Mouse (Mus musculus) adrenal gland, postnatal 10 days (tissue): Measurements from ENCODE around the gene Snap23. TPM values are rescaled to one million over a fixed set of nuclear protein-coding genes. Genes with fewer than 3 reads are reported as not detected.

Experiments
- DNase-seq: peaks from one replicate; pipeline ENCODE4 v3.0.0; 2021; ENCODE audit warnings: mixed read lengths
- total RNA-seq, 2 experiments: library from RNA; stranded (reverse); gene quantifications; 2 replicates each; pipeline ENCODE4 v1.2.3; 2021

The Snap23 gene
- total RNA-seq, 2 experiments from 2014 or later: 45.7 to 53.2 TPM

DNA sequence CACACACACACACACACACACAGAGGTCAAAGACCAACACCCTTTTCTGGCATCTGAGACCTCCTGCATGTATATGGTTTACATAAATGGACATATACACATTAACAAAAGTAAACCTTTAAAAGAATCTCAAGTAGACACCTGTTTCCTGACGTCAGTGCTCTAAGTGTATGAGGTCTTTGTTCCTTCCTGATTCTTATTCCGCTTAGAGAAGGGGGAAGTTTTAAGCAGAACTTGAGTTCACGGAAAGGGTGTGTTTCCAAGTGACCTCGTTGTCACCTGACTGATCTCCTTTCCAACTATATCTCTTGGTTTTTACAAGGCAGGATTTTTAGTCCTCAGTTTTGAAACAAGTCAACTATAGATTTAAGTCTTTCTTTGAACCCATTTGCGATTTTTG, 10.8 kb downstream of the Snap23 start:
- no peak for DNase-seq

DNA sequence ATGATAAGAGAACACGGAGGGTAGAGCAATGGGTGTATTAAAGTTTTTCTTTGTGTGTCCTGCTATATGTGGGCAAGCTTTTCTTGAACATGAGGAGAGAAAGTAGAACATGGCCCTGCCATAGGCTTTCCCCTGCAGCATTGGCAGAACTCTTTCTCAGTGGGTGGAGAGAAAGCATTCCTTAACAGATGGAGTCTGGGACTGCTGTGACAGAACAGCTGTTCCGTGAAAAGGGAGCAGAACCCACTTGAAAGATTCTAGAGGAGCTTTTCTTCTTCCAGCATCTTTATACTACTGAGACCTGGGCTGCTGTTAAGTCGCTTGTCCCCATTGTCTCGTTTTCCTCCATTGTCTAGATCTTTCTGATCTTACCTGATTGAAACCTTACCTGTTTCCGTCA, 22.3 kb downstream of the Snap23 start:
- DNase-seq: no peak

DNA sequence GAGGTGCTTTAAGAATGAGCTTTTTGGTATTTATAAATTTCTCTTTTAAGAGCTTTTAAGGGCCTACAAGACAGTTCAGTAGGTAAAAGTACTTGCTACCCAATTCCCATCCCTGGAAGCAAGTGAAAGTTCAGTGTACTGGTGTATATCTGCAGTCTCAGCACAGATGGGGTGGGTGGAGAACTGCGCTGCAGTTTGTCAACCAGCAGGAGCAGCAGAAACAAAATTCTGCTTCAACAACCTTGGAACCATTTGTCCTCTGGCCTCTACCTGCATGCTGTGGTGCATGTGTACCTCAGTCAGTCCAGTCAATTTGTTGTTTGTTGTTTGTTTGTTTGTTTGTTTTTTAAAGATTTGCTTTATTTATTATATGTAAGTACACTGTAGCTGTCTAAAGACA, 24.8 kb downstream of the Snap23 start:
- no peak for DNase-seq

DNA sequence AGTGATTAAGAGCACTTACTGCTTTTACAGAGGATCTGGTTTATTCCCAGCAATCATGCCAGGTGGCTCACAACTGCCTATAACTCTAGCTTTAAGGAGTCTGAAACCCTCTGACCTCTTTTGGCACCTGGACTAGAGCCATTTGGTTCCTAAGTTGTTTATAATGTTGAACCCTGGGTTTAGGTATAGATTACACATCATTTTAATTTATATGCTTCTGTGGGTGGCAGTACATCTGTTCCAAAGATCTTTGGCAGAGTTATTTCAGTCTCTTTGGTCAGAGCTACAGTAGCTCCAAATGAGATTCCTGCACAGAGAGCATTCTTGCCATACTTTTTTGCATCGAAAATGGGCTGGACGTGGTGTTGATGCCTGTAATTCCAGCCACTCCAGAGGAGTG, 30.3 kb downstream of the Snap23 start:
- no peak for DNase-seq

DNA sequence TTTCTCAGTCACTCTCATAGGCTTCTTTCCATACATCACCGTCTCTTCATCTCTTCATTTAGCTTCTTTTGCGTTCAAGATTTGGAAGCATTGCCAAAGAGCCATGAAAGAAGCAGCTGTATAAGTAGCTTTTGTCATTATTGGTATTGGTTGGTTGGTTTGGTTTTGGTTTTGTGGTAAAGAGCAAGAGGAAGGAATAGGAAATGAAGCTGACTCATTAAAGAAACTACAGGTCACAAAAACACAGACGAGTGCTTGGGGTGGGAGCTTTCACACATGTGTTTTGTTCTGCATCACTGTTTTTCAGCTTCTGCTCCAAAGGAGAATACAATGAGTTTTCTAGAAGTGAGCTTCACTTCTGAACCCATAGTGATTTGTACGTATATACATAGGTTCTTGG, 32.0 kb downstream of the Snap23 start:
- no peak for DNase-seq

DNA sequence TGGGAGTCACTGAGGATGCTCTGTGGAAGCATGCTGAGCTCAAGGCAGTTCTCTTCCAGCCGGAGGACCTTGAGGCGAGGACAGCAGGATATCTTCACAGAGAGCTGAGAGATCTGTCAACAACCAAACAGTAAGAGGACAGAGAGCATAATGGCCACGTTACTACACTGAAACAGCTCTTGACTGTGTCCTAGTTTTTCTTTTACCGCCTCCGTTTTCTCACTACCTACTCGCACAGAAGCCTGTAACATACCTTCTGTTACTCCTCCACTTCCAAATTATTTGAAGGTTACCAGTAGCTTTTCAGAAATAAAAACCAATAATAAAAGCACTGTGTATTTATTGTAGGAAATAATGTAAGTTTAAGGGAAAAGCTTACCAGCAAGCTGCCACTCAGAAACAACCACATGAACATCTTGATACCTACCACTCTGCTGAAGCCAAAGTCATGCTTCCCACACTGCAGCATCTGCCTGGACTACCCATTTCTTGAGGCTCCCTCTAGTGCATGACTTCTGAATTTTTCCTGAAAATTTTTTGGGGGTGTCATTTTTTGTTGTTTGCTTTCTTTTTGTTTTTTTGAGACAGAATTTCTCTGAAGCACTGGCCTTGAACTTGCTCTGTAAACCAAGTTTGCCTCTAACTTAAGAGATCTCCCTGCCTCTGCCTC, 38.7 kb downstream of the Snap23 start:
- peak; percentile 11 for DNase-seq

DNA sequence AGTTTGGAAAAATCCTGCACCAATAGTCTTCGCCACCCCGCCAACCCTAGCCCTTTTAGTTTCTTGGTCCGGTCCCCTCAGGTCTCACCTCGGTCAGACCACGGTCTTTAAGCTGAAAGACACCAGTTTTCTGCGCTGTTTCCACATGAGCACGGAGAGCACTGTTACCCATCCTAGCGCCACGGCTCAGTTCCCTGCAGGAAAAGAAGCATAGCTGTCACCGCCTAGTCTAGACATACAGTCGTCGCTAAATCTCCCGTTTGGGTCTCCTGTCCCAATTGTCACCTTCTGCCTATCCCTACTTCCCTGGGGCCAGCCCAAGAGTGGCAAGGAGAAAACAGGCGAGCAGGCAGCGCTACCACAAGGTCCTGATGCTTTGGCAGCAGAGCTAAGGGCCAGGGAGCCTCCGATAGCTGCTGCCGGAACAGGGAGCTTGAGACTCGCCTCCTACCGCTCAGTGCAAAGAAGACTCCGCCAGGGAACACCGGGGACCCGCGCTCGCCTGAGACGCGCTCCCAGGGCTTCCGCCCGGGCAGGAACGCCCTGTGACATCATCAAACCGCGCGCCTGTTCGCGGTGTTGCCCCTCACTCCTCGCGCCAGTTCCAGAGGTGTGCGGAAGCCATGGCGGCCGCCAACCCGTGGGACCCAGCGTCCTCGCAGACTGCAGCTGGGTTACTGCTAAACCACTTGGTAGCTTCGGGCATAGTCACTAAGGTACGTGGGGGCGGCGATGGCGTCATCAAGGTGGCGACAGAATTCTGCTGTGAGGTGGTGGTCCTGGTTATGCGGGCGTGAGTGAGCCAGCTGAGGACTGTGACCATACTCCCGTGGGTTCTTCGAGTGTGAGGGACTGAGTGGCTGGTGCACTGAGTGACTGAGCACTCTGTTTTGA, 41.6 kb downstream of the Snap23 start, which contains the start of the genes Haus2 and Lrrc57:
Gene Haus2, plus strand, starts transcription at position 554 of the 894 bp plus-strand sequence.
Gene Lrrc57, minus strand, starts transcription at position 691 of the 894 bp plus-strand sequence.
- DNase-seq: peak; percentile 96

DNA sequence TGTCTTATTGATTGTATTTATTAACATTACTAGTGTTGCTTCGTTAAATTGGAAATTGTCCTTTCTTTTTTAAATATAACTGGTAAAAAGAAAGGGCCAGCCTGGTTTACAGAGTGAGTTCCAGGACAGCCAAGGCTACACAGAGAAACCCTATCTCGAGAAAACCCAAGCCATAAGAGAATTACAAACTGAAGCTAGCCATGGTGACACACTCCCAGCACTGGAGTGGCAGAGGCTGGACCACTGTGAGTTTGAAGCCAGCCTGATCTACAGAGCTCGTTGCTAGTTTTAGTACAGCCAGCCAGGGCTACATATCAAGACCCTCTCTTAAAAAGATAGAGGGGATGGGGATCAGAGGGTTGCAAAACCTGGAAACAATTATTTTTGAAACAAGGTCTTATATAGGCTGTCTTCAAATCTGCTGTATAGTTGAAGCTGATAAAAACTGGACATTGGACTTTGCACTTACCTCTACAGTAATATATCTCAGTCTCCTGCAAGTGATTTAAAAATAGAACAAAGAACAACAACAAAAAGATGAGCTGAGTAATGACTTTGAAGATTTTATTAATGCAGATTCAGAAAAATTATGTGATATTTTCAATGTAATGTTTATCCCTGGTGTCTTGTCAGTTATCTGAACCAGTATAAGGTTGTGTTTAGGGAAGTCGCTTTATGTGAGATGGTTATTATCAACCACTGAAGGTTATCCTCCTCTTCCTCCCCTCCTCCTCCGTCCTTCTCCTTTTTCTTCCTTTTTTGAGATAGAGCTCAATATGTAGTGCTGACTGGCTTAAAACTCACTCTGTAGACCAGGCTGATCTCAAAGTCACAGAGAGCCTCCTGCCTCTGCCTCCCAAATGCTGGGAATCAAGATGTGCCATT, 49.0 kb downstream of the Snap23 start:
- no peak for DNase-seq

DNA sequence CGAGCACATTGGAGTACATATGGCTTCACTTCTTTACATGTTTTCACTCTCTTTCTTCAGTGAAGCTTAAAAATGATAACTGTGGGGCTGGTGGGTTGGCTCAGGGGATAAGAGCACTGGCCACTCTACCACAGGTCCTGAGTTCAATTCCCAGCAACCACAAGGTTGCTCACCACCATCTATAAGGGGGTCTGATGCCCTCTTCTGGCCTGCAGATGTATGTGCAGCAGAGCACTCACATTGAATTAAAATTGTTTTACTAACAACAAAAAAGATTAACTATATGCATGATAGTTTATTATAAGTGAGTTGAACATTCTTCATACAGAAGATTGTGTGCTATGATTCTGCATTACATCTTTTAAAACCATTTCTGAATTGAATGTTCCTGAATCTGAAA, 52.1 kb downstream of the Snap23 start:
- no peak for DNase-seq

DNA sequence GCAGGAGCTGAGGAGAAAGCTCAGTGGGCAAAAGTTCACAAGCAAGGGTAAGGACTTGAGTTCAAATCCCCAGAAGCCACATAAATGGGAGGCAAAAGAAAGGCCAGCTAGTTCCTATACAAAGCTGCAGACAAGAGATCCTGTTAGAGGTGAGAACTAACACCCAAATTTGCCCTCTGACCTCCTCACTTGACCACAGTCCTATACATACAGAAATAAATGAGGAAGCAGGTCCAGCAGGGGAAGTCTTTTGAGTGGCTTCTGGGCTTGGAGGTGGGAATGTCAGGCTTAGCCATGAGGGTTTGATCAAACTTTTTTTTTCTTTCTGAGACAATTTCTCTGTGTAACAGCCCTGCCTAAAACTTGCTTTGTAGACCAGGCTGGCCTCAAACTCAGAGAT, 55.4 kb downstream of the Snap23 start:
- no peak for DNase-seq

DNA sequence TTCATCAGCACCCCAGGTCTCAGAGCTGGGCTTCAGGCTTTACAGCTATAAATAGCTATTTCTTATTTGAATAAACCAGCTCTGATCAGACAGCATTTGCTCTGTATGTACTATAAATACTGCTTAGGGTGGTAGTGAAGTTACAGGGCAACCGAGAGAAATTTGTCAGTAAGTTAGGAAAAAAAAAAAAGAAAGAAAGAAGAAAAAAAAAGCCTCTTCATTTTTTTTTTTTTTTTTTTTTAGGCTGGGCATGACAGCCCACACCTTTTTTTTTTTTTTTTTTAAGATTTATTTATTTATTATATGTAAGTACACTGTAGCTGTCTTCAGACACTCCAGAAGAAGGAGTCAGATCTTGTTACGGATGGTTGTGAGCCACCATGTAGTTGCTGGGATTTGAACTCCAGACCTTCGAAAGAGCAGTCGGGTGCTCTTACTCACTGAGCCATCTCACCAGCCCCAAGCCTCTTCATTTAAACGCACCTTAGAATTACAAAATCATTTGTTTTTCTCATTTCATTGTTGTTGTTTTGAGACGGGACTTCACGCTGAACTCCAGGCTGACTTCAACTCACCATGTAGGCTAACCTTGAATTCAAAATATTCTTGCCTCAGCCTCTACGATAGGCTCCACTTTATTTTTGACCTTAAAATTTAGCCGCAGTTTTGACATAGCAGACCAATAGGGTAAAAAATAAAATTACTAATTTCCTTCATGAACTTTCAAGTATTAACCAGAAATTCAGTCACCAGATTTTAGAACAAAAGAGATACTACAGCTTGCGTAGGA, 60.8 kb downstream of the Snap23 start:
- no peak for DNase-seq

DNA sequence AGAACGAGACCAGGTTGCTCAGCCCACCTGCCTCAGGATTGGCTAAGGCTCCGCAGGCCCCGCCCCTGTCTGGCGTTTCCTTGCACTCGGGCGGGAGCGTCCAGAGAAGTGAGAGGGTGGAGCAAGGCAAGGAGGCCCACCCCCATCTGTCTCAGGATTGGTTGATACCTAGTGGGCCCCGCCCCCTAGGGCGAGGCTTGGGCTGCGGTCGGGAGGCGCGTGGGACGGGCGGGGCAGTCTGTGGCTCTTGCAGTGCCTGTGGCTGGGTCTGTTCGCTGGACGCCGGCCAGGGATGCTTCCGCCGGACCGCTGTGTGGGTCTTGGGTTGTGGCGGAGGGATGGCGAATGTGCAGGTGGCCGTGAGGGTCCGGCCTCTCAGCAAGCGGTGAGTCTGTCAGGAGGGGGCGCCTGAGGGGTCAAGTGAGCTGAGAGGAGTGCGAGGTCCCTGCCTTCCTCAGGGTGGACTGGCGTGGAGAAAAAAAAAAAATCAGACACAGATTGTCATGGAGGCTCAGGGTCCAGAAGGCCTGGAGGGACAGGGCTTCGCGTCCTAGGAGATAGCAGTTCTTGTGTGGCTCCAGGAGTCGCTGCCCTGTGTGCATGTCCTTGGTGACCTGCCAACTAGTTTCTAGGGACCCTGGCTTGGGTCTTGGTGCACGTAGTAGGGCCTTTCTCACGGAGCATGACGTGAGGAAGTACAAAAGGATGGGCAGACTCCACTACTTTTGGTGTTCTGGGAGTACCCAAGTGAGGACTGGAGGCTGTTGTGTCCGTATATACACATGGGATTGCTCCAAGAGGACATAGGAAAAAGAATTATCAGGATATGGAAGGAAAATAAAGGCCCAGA, 61.6 kb downstream of the Snap23 start, which contains the start of gene Stard9:
Gene Stard9, plus strand, starts transcription at position 236 of the 850 bp plus-strand sequence.
- peak; percentile 98 for DNase-seq

DNA sequence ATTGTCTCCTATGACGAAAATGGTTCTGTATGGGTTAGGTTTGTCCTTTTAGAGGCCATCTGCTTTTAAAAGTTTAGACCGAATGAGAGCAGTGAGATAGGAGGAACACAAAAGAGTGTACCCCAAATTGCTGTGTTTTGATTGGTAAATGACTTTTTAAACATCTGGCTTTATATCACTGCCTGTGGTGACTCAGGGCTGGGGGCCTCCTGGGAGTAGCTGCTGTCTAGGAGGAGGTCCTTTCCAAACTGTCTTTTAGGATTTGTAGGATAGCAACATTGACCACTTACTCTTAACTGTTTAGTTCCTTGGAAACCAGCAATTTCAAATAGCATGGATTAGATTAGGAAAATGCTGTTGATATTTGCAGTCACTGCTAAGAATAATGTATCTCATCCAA, 62.8 kb downstream of the Snap23 start:
- DNase-seq: no peak

DNA sequence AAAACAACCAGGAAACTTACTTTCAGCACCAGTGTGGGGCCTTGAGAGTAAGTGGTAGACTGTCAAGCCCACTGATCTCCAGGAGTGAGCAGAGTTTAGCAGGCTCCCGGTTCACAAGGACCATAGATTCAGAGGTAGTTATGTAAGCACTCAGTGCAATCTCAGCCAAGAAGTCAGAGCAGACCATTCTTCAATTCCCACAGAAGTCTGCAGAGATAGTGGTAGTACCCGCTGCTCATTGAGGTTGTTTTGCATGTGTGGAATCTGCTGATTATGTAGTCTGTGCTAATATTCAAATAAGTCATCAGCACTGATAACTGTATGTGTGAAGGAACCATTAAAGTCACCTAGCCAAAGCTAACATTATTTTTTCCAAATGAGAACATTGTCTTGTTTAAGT, 63.2 kb downstream of the Snap23 start:
- DNase-seq: no peak

DNA sequence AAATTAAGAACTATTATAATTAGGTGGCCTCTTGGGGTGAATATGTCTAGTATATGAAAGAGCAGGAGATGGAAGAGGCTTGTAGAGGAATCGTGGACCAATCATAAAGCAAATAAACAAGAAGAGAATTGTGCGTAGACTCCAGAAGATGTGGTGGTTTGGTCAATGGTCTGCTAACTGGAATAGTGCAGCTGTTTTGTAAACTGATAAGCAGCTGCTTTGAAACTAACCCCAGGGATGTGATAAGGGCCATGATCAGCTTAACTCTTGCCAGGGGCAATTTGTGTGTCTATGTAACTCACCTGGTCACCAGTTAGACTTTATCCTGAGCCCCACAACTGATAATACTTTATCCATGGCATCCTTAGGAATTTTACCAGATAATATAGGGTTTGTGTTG, 64.0 kb downstream of the Snap23 start:
- no peak for DNase-seq

DNA sequence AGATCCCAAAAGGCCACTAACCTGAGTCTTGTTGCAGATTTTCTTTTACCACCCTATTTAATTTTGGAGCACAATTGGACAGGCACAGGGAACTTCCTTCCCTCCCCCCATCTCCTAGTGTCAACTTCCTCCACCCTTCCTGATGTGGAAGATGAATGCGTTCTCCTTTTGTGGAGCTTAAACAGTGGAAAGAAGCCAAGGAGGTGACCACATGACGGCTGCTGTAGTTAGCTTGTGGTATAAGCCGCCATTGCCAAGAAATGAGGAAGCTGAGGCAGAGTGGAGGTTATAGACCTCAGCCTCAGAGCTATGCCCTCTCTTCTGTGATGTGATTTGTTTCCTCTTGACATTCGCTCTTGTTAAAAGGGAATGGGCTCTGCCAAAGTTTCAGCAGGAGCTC, 64.5 kb downstream of the Snap23 start:
- no peak for DNase-seq

DNA sequence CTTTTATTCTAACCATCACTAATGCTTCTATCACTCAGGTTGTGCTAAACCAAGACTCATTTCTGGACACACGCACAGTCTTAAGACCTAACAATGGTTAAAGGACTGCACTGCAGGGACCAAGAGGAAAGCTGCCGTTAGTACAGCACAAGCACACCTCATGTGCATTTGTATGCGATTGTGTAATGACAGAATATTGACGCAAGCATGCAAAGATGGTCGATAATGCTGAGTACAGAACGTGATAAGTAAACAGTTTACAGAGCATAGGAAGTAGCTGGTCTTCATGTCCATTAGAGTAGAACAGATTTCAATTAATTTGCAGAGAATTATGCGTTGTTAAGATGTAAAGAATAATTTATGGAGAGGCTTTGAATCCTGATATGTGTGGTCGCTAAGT, 73.4 kb downstream of the Snap23 start:
- no peak for DNase-seq

DNA sequence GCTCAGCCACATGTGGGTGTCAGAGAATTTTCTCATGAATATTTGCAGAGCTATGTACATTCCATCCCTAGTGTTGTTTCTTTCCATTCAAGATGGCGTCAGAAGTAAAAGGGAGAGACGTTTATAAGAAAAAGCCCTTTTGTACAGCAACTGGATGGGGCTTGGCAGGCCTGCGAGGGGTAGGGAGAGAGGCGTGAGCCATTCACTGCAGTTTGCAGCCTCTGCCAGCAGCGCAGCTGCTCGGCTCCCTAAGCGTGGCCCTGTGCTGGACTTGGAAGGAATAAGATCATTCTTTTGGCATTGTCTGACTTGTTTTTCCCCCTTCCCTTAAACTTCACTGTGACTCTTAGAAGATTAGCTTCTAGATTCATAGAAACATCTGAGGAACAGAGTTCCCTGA, 76.4 kb downstream of the Snap23 start:
- DNase-seq: no peak

DNA sequence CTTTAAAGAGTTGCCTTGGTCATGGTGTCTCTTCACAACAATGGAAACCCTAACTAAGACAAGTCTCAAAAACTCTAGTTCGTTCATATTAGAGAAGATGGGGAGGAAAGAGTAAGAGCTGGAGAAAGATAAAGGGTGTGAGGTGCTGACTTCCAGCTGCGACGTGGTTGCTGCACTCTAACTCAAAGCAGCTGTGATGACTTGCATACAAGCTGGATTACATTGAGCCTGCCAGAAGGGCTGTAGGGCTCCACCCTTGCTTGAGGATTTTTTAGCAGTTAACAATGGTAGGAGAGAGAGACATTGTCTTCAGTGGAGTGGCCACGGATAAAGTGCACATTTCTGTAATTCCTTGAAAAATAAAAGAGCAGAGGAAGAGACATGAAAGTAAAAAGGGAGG, 79.3 kb downstream of the Snap23 start:
- no peak for DNase-seq
